Mouse (Mus musculus): ENCODE results near the gene Enox2. TPM values are rescaled to one million over a fixed set of nuclear protein-coding genes. Genes with fewer than 3 reads are reported as not detected.

The Enox2 gene
- polyA plus RNA-seq, 1 experiment from 2014 or later, result 10.7 TPM

- no peak overlapping the region for H3K27ac ChIP-seq (ENCODE audit: low read depth, low read length)
- no peaks in the 10 kb centered on the region for H3K27me3 ChIP-seq (ENCODE audit: control insufficient read depth, insufficient read depth, low read length)
- DNase-seq (ENCODE audit: low spot score), result no peak
- no peak overlapping the region for H3K4me3 ChIP-seq (ENCODE audit: low read depth, low read length)
- no peaks in the 10 kb centered on the region for H3K4me1 ChIP-seq (replicated peaks; ENCODE audit: control insufficient read depth, insufficient read depth, low read length)
- WGBS, result 90% methylated on average over 6 of the region's 6 CpGs
- H3K36me3 ChIP-seq (ENCODE audit: control insufficient read depth, insufficient read depth, low read length), result no peaks in the 10 kb centered on the region
- no peaks in the 10 kb centered on the region for H3K9me3 ChIP-seq (ENCODE audit: control insufficient read depth, low read length)
- H3K4me2 ChIP-seq (ENCODE audit: low read depth, low read length, severe bottlenecking), result no peak overlapping the region
- H3K9ac ChIP-seq (ENCODE audit: low read length), result no peak overlapping the region
- no peak for ATAC-seq (replicated peaks; ENCODE audit: low FRiP score)
These were observed 213.0 kb downstream of the Enox2 start for GRCm38 (mm10) chrX:49075055-49075454.

GRCm38 (mm10) chrX:49073563-49073962 lies 214.5 kb downstream of the Enox2 start:
- no peak overlapping the region for H3K4me2 ChIP-seq (ENCODE audit: low read depth, low read length, severe bottlenecking)
- H3K9me3 ChIP-seq (ENCODE audit: control insufficient read depth, low read length), result no peaks in the 10 kb centered on the region
- ATAC-seq (replicated peaks; ENCODE audit: low FRiP score), result no peak
- H3K36me3 ChIP-seq (ENCODE audit: control insufficient read depth, insufficient read depth, low read length), result no peaks in the 10 kb centered on the region
- H3K4me1 ChIP-seq (replicated peaks; ENCODE audit: control insufficient read depth, insufficient read depth, low read length), result no peaks in the 10 kb centered on the region
- H3K27me3 ChIP-seq (ENCODE audit: control insufficient read depth, insufficient read depth, low read length), result no peaks in the 10 kb centered on the region
- H3K4me3 ChIP-seq (ENCODE audit: low read depth, low read length), result no peak overlapping the region
- 87% methylated on average over 3 of the region's 3 CpGs for WGBS
- no peak for DNase-seq (ENCODE audit: low spot score)
- H3K9ac ChIP-seq (ENCODE audit: low read length), result no peak overlapping the region
- no peak overlapping the region for H3K27ac ChIP-seq (ENCODE audit: low read depth, low read length)

GRCm38 (mm10) chrX:49045118-49045517 lies 242.9 kb downstream of the Enox2 start:
- Histone ChIP-seq H3K4me2 (ENCODE audit: low read depth, low read length, severe bottlenecking) (no peak overlapping the region), H3K36me3 (ENCODE audit: control insufficient read depth, insufficient read depth, low read length) (no peaks in the 10 kb centered on the region)
- no peak for ATAC-seq (replicated peaks; ENCODE audit: low FRiP score)

GRCm38 (mm10) chrX:49009746-49010145 lies 278.3 kb downstream of the Enox2 start:
- Histone ChIP-seq H3K9ac (ENCODE audit: low read length) (no peak overlapping the region), H3K36me3 (ENCODE audit: control insufficient read depth, insufficient read depth, low read length) (no peaks in the 10 kb centered on the region), H3K4me2 (ENCODE audit: low read depth, low read length, severe bottlenecking) (no peak overlapping the region), H3K4me1 (replicated peaks; ENCODE audit: control insufficient read depth, insufficient read depth, low read length) (no peaks in the 10 kb centered on the region), H3K27ac (ENCODE audit: low read depth, low read length) (no peak overlapping the region), H3K9me3 (ENCODE audit: control insufficient read depth, low read length) (no peaks in the 10 kb centered on the region), H3K4me3 (ENCODE audit: low read depth, low read length) (no peak overlapping the region), H3K27me3 (ENCODE audit: control insufficient read depth, insufficient read depth, low read length) (no peaks in the 10 kb centered on the region)
- no peak for ATAC-seq (replicated peaks; ENCODE audit: low FRiP score)
- 67% methylated on average over 5 of the region's 5 CpGs for WGBS
- no peak for DNase-seq (ENCODE audit: low spot score)

More at GRCm38 (mm10) chrX:49045118-49045517, 242.9 kb downstream of the Enox2 start:
- H3K4me1 ChIP-seq (replicated peaks; ENCODE audit: control insufficient read depth, insufficient read depth, low read length), result no peaks in the 10 kb centered on the region
- H3K9ac ChIP-seq (ENCODE audit: low read length), result no peak overlapping the region
- H3K27me3 ChIP-seq (ENCODE audit: control insufficient read depth, insufficient read depth, low read length), result no peaks in the 10 kb centered on the region
- H3K4me3 ChIP-seq (ENCODE audit: low read depth, low read length), result no peak overlapping the region
- H3K9me3 ChIP-seq (ENCODE audit: control insufficient read depth, low read length), result no peaks in the 10 kb centered on the region
- no peak for DNase-seq (ENCODE audit: low spot score)
- no peak overlapping the region for H3K27ac ChIP-seq (ENCODE audit: low read depth, low read length)

- H3K36me3 ChIP-seq (ENCODE audit: control insufficient read depth, insufficient read depth, low read length), result no peaks in the 10 kb centered on the region
- WGBS, result 97% methylated on average over 1 of the region's 1 CpGs
- no peaks in the 10 kb centered on the region for H3K9me3 ChIP-seq (ENCODE audit: control insufficient read depth, low read length)
- no peaks in the 10 kb centered on the region for H3K4me1 ChIP-seq (replicated peaks; ENCODE audit: control insufficient read depth, insufficient read depth, low read length)
- no peak overlapping the region for H3K9ac ChIP-seq (ENCODE audit: low read length)
- no peak overlapping the region for H3K4me3 ChIP-seq (ENCODE audit: low read depth, low read length)
- no peaks in the 10 kb centered on the region for H3K27me3 ChIP-seq (ENCODE audit: control insufficient read depth, insufficient read depth, low read length)
- ATAC-seq (replicated peaks; ENCODE audit: low FRiP score) (no peak), DNase-seq (ENCODE audit: low spot score) (no peak)
- no peak overlapping the region for H3K4me2 ChIP-seq (ENCODE audit: low read depth, low read length, severe bottlenecking)
- H3K27ac ChIP-seq (ENCODE audit: low read depth, low read length), result no peak overlapping the region
These were observed 282.4 kb downstream of the Enox2 start for GRCm38 (mm10) chrX:49005655-49006054.

GRCm38 (mm10) chrX:49002892-49003291 lies 285.2 kb downstream of the Enox2 start:
- Histone ChIP-seq H3K9me3 (ENCODE audit: control insufficient read depth, low read length) (no peaks in the 10 kb centered on the region), H3K4me1 (replicated peaks; ENCODE audit: control insufficient read depth, insufficient read depth, low read length) (no peaks in the 10 kb centered on the region), H3K9ac (ENCODE audit: low read length) (no peak overlapping the region), H3K4me3 (ENCODE audit: low read depth, low read length) (no peak overlapping the region), H3K27me3 (ENCODE audit: control insufficient read depth, insufficient read depth, low read length) (no peaks in the 10 kb centered on the region), H3K36me3 (ENCODE audit: control insufficient read depth, insufficient read depth, low read length) (no peaks in the 10 kb centered on the region), H3K27ac (ENCODE audit: low read depth, low read length) (no peak overlapping the region), H3K4me2 (ENCODE audit: low read depth, low read length, severe bottlenecking) (no peak overlapping the region)
- DNase-seq (ENCODE audit: low spot score), result no peak
- 84% methylated on average over 1 of the region's 1 CpGs for WGBS
- no peak for ATAC-seq (replicated peaks; ENCODE audit: low FRiP score)

- H3K4me3 ChIP-seq (ENCODE audit: low read depth, low read length), result no peak overlapping the region
- no peak for DNase-seq (ENCODE audit: low spot score)
These were observed 302.4 kb downstream of the Enox2 start for GRCm38 (mm10) chrX:48985653-48986052.

GRCm38 (mm10) chrX:48984451-48984850 lies 303.6 kb downstream of the Enox2 start:
- Histone ChIP-seq H3K4me2 (ENCODE audit: low read depth, low read length, severe bottlenecking) (no peak overlapping the region), H3K36me3 (ENCODE audit: control insufficient read depth, insufficient read depth, low read length) (no peaks in the 10 kb centered on the region), H3K9me3 (ENCODE audit: control insufficient read depth, low read length) (no peaks in the 10 kb centered on the region), H3K4me1 (replicated peaks; ENCODE audit: control insufficient read depth, insufficient read depth, low read length) (no peaks in the 10 kb centered on the region), H3K27ac (ENCODE audit: low read depth, low read length) (no peak overlapping the region), H3K9ac (ENCODE audit: low read length) (no peak overlapping the region), H3K4me3 (ENCODE audit: low read depth, low read length) (no peak overlapping the region), H3K27me3 (ENCODE audit: control insufficient read depth, insufficient read depth, low read length) (no peaks in the 10 kb centered on the region)
- WGBS, result 81% methylated on average over 2 of the region's 2 CpGs
- DNase-seq (ENCODE audit: low spot score), result no peak
- no peak for ATAC-seq (replicated peaks; ENCODE audit: low FRiP score)

More at GRCm38 (mm10) chrX:48985653-48986052, 302.4 kb downstream of the Enox2 start:
- H3K9ac ChIP-seq (ENCODE audit: low read length), result no peak overlapping the region
- H3K27ac ChIP-seq (ENCODE audit: low read depth, low read length), result no peak overlapping the region
- H3K4me1 ChIP-seq (replicated peaks; ENCODE audit: control insufficient read depth, insufficient read depth, low read length), result no peaks in the 10 kb centered on the region
- no peaks in the 10 kb centered on the region for H3K36me3 ChIP-seq (ENCODE audit: control insufficient read depth, insufficient read depth, low read length)
- WGBS, result 85% methylated on average over 5 of the region's 5 CpGs
- ATAC-seq (replicated peaks; ENCODE audit: low FRiP score), result no peak
- H3K4me2 ChIP-seq (ENCODE audit: low read depth, low read length, severe bottlenecking), result no peak overlapping the region
- no peaks in the 10 kb centered on the region for H3K9me3 ChIP-seq (ENCODE audit: control insufficient read depth, low read length)
- H3K27me3 ChIP-seq (ENCODE audit: control insufficient read depth, insufficient read depth, low read length), result no peaks in the 10 kb centered on the region
